ENCODE assay signal across 8 mouse cellular contexts in the genomic region with DNA sequence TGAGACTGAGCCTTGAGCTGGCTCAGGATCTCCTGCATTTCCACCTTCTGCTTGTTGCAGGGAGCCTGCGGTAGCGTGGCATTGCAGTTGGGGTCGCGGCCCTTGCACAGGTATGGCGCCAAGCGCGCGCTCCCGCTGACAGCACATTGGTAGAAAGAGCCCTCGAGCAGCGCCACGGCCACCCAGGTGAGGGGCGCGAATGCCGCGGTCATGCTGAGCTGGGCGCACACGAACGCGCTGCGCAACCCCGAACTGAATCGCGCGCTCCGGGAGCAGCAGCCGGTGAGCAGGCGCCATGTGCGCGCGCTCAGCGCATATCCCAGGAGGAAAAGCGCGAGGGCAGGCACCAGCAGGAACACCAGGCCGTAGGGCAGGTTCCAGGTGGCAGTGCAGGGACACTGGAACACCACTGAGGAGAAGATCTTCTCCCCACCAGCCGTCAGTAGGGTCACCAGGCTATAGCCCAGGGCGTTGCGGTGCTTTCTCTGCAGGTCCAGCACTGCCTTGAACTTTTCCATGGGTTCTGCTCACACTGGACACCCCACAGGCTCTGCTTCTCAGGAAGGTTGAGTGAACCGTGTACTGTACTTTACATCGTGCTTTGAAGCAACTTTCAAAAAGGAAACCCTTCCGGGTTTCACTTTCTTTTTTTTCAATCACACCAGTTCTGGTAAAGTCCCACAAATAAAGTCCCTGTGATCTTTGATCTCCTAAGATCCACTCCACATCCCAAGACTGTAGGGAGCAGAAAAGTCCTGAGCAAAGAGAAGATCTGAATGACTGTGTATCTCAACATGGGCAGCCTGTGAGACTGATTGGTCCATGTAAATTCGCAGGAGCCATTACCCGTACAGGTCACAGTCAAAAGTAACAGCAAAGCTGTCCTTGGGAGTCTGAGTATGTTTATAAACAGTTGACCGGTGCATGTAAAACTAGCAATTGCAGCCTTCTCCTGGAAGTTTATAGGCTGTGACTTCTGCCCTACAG. TPM values are rescaled to one million over a fixed set of nuclear protein-coding genes. Genes with fewer than 3 reads are reported as not detected.
DNase-seq lines count a peak whose midpoint lies in the region; ATAC-seq and TF ChIP-seq lines count a peak whose summit lies in the region.

TSS of gene Calhm6 (minus strand) at position 593 of the 987 bp plus-strand sequence.

- H3K4me2 ChIP-seq in embryonic facial prominence, embryonic 12.5 days (replicated peaks), result peak within 1 kb of the TSS; percentile 65
- H3K4me2 ChIP-seq in heart, embryonic 14.5 days (ENCODE audit: low read length), result peak within 1 kb of the TSS; percentile 81
- H3K4me2 ChIP-seq in kidney, postnatal 0 days (ENCODE audit: low read length), result peak within 1 kb of the TSS; percentile 80
- H3K4me2 ChIP-seq in liver, embryonic 12.5 days, result peak within 1 kb of the TSS; percentile 81

- H3K4me1 ChIP-seq in embryonic facial prominence, embryonic 12.5 days, result no peaks in the 10 kb centered on the region
- H3K4me1 ChIP-seq in heart, embryonic 14.5 days (ENCODE audit: control insufficient read depth in 2 of 2, insufficient read depth in 2 of 2, low read length in 2 of 2), result peaks cover 0 to 2% of the 10 kb centered on the region in 2 experiments; a peak in 1 of 4 replicates
- peaks cover 4% of the 10 kb centered on the region; the same call in 1 of the 2 replicates for H3K4me1 ChIP-seq in kidney, postnatal 0 days (replicated peaks; ENCODE audit: insufficient read depth, low read length)
- H3K4me1 ChIP-seq in liver, embryonic 12.5 days, result peaks cover 8% of the 10 kb centered on the region; the same call in 1 of the 2 replicates

- peak; percentile 44 to 46 for DNase-seq in cerebellum, postnatal 10 days
- DNase-seq in cerebellum, postnatal 36 days, result no peak
- peak; percentile 38 for DNase-seq in kidney, postnatal 0 days (ENCODE audit: low spot score)
- peak; percentile 53 for DNase-seq in splenic B cell, adult 2 months (ENCODE audit: low read depth, low spot score)

- H3K27me3 ChIP-seq in embryonic facial prominence, embryonic 12.5 days, result no peaks in the 10 kb centered on the region
- no peaks in the 10 kb centered on the region for H3K27me3 ChIP-seq in heart, embryonic 14.5 days (ENCODE audit: control insufficient read depth, insufficient read depth, low read length)
- H3K27me3 ChIP-seq in kidney, postnatal 0 days (ENCODE audit: insufficient read depth, low read length), result no peaks in the 10 kb centered on the region
- peaks cover 5% of the 10 kb centered on the region; the same call in 1 of the 2 replicates for H3K27me3 ChIP-seq in liver, embryonic 12.5 days (replicated peaks)
- H3K27me3 ChIP-seq in splenic B cell, adult 2 months (ENCODE audit: control insufficient read depth, insufficient read depth, low read length, poor library complexity, severe bottlenecking), result no peaks in the 10 kb centered on the region

- TF ChIP-seq CTCF in kidney, postnatal 0 days (IDR thresholded peaks at IDR 0.05; ENCODE audit: low read depth), result no peak

- ATAC-seq in embryonic facial prominence, embryonic 12.5 days (ENCODE audit: insufficient number of reproducible peaks, insufficient read depth, low FRiP score, low TSS enrichment), result peak; percentile 52; the same call in 1 of the 2 replicates
- ATAC-seq in heart, embryonic 14.5 days (ENCODE audit: insufficient number of reproducible peaks, insufficient read depth, low FRiP score, low read depth), result 0 out of 2 replicates have a peak, but pooled peaks have one; percentile 17
- ATAC-seq in kidney, postnatal 0 days (replicated peaks; ENCODE audit: low FRiP score, low read depth), result peak; percentile 71
- ATAC-seq in liver, embryonic 12.5 days, result peak; percentile 55
- 0 out of 2 replicates have a peak, but pooled peaks have one; percentile 11 for ATAC-seq in monocyte, adult 5-6 weeks (replicated peaks; ENCODE audit: insufficient number of reproducible peaks, low FRiP score, low TSS enrichment, poor library complexity, severe bottlenecking)

- peak within 1 kb of the TSS; percentile 55 for H3K9ac ChIP-seq in embryonic facial prominence, embryonic 12.5 days
- peak within 1 kb of the TSS; percentile 65 for H3K9ac ChIP-seq in heart, embryonic 14.5 days (ENCODE audit: low read length)
- H3K9ac ChIP-seq in kidney, postnatal 0 days (ENCODE audit: low read depth, low read length), result peak within 1 kb of the TSS; percentile 50
- H3K9ac ChIP-seq in liver, embryonic 12.5 days, result peak within 1 kb of the TSS; percentile 59

- no peak within 1 kb of the TSS for H3K27ac ChIP-seq in embryonic facial prominence, embryonic 12.5 days
- no peak within 1 kb of the TSS for H3K27ac ChIP-seq in heart, embryonic 14.5 days (replicated peaks in 1 of 2; ENCODE audit: control insufficient read depth in 1 of 2, insufficient read depth in 1 of 2, low read depth in 2 of 2, low read length in 2 of 2)
- H3K27ac ChIP-seq in kidney, postnatal 0 days, result no peak within 1 kb of the TSS
- H3K27ac ChIP-seq in liver, embryonic 12.5 days, result no peak within 1 kb of the TSS

- no peaks in the 10 kb centered on the region for H3K9me3 ChIP-seq in embryonic facial prominence, embryonic 12.5 days
- H3K9me3 ChIP-seq in heart, embryonic 14.5 days (ENCODE audit: control insufficient read depth, low read length), result no peaks in the 10 kb centered on the region
- no peaks in the 10 kb centered on the region for H3K9me3 ChIP-seq in kidney, postnatal 0 days (replicated peaks; ENCODE audit: low read length)
- H3K9me3 ChIP-seq in liver, embryonic 12.5 days (replicated peaks), result no peaks in the 10 kb centered on the region

- WGBS in embryonic facial prominence, embryonic 12.5 days, result 16% methylated on average over 44 of the region's 44 CpGs
- 16% methylated on average over 44 of the region's 44 CpGs for WGBS in heart, embryonic 14.5 days
- WGBS in kidney, postnatal 0 days, result 14% methylated on average over 44 of the region's 44 CpGs
- WGBS in liver, embryonic 12.5 days (ENCODE audit: insufficient replicate concordance), result 11% methylated on average over 44 of the region's 44 CpGs

- no peaks in the 10 kb centered on the region for H3K36me3 ChIP-seq in embryonic facial prominence, embryonic 12.5 days
- no peaks in the 10 kb centered on the region for H3K36me3 ChIP-seq in heart, embryonic 14.5 days (ENCODE audit: control insufficient read depth, insufficient read depth, low read length)
- no peaks in the 10 kb centered on the region for H3K36me3 ChIP-seq in kidney, postnatal 0 days (ENCODE audit: insufficient read depth, low read length)
- H3K36me3 ChIP-seq in liver, embryonic 12.5 days, result no peaks in the 10 kb centered on the region
- no peaks in the 10 kb centered on the region for H3K36me3 ChIP-seq in splenic B cell, adult 2 months (ENCODE audit: control insufficient read depth, insufficient read depth, low read length, poor library complexity, severe bottlenecking)

- peak within 1 kb of the TSS; percentile 54 for H3K4me3 ChIP-seq in embryonic facial prominence, embryonic 12.5 days
- peak within 1 kb of the TSS; percentile 48 to 69 for H3K4me3 ChIP-seq in heart, embryonic 14.5 days (ENCODE audit: control insufficient read depth in 1 of 2, insufficient read depth in 1 of 2, low read depth in 1 of 2, low read length in 2 of 2)
- peak within 1 kb of the TSS; percentile 51 for H3K4me3 ChIP-seq in kidney, postnatal 0 days (replicated peaks; ENCODE audit: low read depth, low read length)
- peak within 1 kb of the TSS; percentile 55 for H3K4me3 ChIP-seq in liver, embryonic 12.5 days

RNA-seq across cellular contexts. Expression of gene Calhm6, which starts in this region (rescaled TPM):
- 0.74 and 0.83 TPM in 2 replicates for polyA plus RNA-seq in embryonic facial prominence, embryonic 12.5 days (2016; fragmentation: Nextera tagmentation; extraction: Ambion mirVana)
- 0.67 and 0.74 TPM in 2 replicates for polyA plus RNA-seq in heart, embryonic 14.5 days (2014; fragmentation: Nextera tagmentation; extraction: Ambion mirVana)
- polyA plus RNA-seq in kidney, postnatal 0 days (2015; fragmentation: Nextera tagmentation; extraction: Ambion mirVana), result 0.94 and 1.3 TPM in 2 replicates
- polyA plus RNA-seq in liver, embryonic 12.5 days (2016; fragmentation: Nextera tagmentation; extraction: Ambion mirVana), result 0.62 and 0.87 TPM in 2 replicates
- total RNA-seq in monocyte, adult 5-6 weeks (2017), result 23.3 to 41.0 TPM (median 24.7 TPM) in 3 replicates

Comparison
In these comparisons a context has a peak if more than half of its experiments do, and no peak if none do; other contexts are left out.
1. DNase-seq: peak in cerebellum, postnatal 10 days (2 of 2), kidney, postnatal 0 days (single experiment) and splenic B cell, adult 2 months (single experiment); none in cerebellum, postnatal 36 days (0 of 2).
2. Peak in ATAC-seq, H3K4me3 ChIP-seq, H3K9ac ChIP-seq and H3K4me2 ChIP-seq in embryonic facial prominence, embryonic 12.5 days; RNA of the gene not detected or under 1 TPM.
3. Peak in ATAC-seq, H3K4me3 ChIP-seq, H3K9ac ChIP-seq and H3K4me2 ChIP-seq in heart, embryonic 14.5 days; RNA of the gene not detected or under 1 TPM.
4. Peak in ATAC-seq, H3K4me3 ChIP-seq, H3K9ac ChIP-seq and H3K4me2 ChIP-seq in liver, embryonic 12.5 days; RNA of the gene not detected or under 1 TPM.
5. ATAC-seq: peak in every context shown above with its lines; median percentile 71 in kidney, postnatal 0 days; 55 in liver, embryonic 12.5 days; 52 in embryonic facial prominence, embryonic 12.5 days; 17 in heart, embryonic 14.5 days; 11 in monocyte, adult 5-6 weeks.
6. Peak in every context shown above with its lines, with median percentiles within 50 percentile points of each other: H3K4me2 ChIP-seq, H3K4me3 ChIP-seq and H3K9ac ChIP-seq.